Mouse (Mus musculus) cortical plate, adult 2 months (tissue): ENCODE results near the gene Ntn4.

Source experiments
- CTCF ChIP-seq: fragments of 200-500 bp; IDR thresholded peaks from 2 replicates; pipeline ENCODE4 v1.5.1; 2011; ENCODE audit warnings: mild to moderate bottlenecking, control low read depth, low read length; ENCODE audit not compliant: insufficient read depth; ENCODE audit errors: extremely low read depth
- POLR2A ChIP-seq: fragments of 200-500 bp; IDR thresholded peaks from 2 replicates; pipeline ENCODE4 v1.6.1; 2011; ENCODE audit warnings: mild to moderate bottlenecking, low read length, control low read depth; ENCODE audit not compliant: insufficient read depth; ENCODE audit errors: extremely low read depth

DNA sequence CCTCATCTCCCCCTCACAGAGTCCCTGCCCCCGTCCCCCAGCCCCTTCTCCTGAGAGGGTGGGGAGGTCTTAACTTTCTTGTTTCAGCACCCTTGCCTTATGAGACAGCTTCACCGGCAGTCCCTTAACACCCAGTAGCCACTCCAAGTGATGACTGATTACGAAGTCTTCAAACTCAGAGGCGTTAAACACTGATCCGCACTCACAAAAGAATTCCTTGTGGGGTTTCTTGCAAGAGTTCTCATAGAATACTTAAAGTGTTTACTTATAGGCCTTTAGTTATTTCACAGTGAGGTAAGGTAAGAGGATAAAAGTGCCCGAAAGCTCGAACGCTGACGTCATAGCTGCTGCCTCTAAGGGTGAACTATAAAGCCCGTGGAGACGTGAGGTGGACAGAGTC, 50.9 kb downstream of the Ntn4 start:
- TF ChIP-seq CTCF (no peak), POLR2A (no peak)
